Mouse (Mus musculus): ENCODE measurements around the gene Kcnn4.

The Kcnn4 gene

DNA sequence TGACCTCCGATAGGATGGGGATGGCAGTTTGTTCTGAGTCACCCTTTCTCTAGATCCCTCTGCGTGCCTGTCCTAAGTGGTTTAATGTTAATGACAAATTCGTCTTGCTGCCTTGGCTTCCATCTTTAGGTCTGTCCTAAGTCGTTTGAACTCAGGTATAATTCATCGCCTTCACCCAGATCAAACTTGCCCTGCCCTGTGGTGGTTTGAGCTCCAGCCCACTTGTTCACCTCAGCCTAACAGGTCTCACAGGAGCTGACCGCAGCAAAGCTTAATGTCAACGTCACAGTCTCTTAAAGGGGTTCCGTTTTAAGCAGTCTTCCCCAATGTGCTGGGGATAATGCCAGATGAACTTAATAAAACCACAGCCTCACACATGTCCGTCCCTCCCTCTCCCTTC, 55.9 kb downstream of the Kcnn4 start:
- DNase-seq (ENCODE audit: low spot score) = no peak

DNA sequence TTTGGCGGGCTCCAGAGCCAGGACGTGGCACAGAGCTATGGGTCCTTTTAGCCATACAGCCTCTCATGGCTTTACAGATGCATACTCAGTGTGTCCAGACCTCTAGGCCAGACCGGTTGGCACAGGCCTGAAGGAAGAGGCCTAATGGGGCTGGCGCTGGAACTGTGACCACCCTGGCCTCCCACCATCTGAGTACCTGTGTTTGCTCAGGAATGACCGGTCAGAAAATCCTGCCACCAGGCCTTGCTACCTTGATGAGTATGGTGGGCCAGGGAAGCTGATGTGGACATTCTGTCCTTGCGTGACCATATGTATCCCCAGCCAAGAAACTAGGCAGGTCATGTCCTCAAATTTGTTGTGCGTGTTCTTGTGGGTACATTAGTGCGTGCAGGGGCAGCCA, 57.1 kb downstream of the Kcnn4 start:
- no peak for DNase-seq (ENCODE audit: low spot score)

DNA sequence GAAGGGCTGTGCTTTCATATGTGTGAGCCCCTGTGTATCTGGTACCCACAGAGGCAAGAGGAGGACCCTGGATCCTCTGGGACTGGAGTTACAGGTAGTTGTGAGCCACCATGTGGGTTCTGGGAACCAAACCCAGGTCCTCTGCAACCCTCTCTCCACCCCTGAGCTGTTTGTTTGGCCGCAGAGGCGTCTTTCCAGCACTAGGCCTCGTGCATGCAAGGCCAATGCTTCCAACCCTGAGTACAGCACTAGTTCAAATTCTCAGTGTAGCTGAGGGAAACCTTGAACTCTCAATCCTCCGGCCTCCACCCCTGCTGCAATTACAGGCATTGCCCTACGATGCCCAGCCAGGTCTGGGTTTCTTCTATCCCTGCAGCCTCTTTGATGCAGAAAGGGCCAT, 58.7 kb downstream of the Kcnn4 start:
- no peak for DNase-seq (ENCODE audit: low spot score)

DNA sequence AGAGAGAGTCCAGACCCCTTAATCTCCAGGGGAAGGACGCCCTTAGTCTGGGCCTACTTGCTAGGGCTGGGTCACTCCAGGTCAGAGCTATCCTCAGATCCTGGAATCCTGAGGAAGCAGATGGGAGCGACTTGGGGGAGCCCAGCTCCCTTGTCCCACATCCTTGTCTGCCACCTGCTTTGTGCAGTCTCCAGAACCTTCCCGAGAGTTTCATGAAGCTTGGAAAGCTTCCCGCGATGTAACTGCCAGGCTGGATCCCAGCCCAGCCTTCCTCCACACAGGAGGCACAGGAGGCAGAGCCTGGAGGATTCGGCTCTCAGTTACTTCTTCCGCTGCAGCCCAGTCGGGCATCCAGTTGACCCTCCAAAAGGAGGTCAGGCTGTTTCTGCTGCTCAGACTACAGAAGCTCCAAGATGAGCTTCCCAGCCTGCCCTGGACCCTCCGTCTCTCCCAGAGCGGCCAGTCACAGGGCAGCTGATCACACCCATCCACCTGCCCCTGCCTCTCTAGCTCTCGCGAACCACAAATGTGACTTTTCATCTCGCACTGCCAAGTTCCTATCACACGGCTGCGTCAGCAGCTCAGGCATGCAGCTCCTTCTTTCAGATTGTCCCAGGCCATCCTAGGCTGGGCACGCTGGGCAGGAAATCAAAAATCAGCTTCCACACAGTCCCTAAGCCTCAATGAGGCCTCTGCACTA, 59.5 kb downstream of the Kcnn4 start:
- no peak for DNase-seq (ENCODE audit: low spot score)

DNA sequence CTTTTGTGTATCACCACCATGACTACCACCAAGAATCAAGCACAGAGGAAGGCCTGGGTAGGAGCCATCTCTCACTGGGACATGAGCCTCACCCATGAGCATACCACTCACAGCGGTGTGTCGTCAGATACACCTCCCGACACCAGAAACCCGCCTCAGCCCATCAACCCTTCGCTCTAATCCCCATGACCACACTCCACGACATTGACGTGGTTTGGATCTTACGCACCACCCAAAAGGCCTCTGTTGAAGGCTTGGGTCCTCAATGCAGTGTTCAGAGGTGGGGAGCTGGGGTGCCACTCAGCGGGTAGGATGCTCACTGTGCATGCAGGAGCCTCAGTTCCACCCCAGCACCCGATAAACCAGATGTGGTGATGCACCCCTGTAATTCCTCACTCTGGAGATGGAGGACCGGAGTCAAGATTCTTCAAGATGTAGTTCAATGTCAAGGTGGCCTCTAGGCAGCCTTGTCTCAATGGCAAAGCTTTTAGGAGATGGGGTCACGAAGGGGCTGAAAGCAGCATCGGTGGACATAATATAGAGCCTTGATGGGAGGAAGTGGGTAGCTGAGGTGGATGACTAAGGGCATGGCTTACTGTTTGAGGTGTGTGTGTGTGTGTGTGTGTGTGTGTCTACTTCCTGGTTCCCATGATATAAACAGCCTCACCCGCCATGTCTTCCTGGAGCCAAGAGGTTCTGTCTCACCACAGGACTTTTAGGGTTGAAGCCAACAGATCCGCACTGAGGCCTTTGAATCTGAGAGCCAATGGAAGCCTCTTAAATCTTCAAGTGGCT, 60.7 kb downstream of the Kcnn4 start:
- peak; percentile 85 for DNase-seq (ENCODE audit: low spot score)

DNA sequence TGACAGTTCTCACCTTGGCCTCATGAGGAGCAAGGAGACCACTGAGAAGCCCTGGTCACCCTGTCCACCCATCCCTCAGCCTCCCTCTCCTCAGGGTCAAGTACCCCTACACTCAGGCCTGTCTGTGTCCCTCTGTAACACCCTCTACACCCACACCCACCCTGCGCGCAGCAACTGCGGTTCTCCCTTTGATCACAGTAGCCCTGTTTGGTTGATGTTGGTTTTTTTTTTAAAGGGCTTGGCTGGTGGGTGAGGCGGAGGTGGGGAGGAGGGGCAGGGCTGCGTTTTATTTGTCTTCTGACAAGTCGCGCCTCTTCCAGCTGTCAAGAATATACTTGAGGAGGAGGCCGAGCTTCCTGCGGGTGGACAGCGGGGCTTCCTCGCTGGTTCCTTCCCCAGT, 61.6 kb downstream of the Kcnn4 start:
- DNase-seq (ENCODE audit: low spot score) = peak; percentile 82

DNA sequence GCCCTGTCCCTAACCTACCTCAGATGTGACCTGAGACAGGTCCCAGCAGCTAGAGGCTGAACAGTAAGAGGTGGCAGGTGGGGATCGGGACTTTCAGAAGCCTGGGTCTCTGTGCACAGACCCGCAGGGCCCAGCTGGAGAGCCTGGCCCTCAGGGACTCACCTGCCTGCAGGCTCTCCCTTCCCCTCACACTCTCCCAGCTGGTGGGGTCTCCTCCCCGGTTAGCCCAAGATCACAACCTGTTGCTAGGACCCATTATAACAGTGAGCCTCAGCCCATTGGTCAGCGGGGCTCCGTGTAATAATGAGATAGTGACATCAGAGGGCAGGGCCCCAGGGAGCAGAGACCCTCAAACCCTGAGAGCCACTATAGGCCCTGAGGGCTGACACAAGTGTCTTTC, 65.2 kb downstream of the Kcnn4 start:
- no peak for DNase-seq (ENCODE audit: low spot score)
